Mouse (Mus musculus): ENCODE results near the gene Tmem9.

Tmem9 gene

DNA sequence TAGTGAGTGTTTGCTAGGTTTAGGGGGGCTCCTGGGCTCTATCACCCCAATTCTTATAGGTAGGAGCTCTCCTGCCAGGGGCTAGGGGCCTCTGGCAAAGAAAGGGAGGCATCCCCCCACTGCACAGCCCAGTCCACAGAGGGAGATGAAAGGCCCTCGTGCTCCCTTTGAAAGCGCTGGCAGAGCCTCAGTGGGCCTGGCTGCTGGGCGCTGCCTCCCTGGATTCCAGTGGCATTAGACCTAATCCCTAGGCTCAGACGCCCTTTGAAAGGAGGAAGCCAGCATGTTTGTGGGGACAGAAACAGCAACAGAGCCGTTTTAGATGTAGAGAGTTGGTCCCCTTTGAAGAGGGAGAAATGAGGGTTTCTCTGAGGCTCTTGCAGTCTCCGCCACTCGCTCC lies 22.3 kb downstream of the Tmem9 start:
- no peak for DNase-seq (ENCODE audit: extremely low read depth, low read depth, low spot score)

- DNase-seq (ENCODE audit: extremely low read depth, low read depth, low spot score): no peak
Measured at GRCm38 (mm10) chr1:136031697-136032096, 23.7 kb downstream of the Tmem9 start.

GRCm38 (mm10) chr1:136032961-136033360 lies 25.0 kb downstream of the Tmem9 start:
- DNase-seq (ENCODE audit: extremely low read depth, low read depth, low spot score): no peak

DNA sequence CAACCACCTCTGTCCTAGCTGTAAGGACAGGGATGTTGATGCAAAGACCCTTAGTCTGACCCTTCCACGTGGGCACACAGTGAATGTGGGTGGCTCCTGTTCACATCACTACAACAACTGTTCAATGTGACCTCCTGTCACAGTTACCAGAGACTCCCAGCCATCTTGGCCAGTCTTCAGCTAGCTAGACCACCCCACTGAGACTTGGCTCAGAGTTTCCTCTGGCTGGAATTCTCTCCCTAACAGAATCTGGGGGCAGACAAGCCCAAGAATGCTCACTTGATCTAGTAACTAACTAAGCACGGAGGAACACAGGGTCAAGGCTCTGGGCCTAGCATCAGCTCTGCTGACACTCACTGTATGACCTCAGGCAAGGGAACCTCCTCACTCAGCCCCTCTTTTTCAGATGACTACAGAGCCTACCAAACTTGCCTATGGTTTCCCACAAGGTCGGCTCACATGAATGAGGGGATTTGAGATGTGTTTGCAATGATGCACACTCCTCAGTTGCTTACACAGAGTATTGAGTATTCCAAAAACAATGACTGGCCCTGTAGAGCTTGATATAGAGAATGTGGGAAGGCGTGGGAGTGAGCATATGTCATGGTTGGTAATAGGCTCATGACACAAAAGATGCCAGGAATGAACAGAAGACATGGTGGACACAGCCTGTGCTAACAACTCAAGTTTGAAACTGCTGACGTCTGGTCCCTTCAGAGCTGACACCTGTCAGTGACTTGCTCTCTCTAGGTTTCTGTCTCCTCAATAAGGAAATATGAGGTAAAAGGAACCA lies 31.0 kb downstream of the Tmem9 start:
- no peak for DNase-seq (ENCODE audit: extremely low read depth, low read depth, low spot score)

DNA sequence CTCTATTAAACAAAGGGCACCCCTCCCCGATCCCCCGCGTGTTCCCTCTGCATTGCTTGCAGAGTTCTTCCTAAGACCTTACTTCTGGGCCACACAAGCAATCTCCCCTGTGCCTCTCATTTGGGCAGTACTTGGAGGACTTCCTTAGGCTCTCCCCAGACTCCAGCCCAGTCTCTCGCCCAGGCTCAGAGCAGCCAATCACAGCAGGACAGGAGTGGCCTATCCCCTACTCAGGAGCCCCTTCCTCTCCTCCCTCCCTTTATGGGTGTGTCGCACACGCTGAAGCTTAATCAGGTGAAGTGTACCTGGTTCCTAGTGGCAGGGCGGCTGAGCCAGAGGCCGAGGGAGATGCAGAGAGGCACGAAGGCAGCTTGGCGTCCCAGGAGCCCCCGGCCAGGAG lies 32.5 kb downstream of the Tmem9 start:
- no peak for DNase-seq (ENCODE audit: extremely low read depth, low read depth, low spot score)

DNA sequence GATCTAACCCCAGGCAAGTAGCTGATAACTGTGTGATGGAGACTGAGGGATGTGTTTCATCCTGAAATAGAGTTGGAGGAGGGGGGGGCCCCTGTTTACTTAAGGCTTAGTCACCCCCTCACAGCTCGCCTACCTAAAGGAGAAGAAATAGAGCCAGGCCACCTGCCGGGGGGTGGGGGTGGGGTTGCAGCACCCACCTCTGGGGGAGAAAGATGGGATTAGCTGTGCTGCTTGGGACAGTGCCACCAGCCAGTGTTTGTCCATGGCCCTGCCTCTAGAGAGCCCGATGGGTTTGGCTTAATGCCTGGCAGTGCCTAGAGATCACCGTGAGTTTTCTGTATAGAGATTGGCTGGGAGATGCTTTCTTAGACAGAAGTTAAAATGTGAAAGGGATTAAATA lies 32.9 kb downstream of the Tmem9 start:
- no peak for DNase-seq (ENCODE audit: extremely low read depth, low read depth, low spot score)

DNA sequence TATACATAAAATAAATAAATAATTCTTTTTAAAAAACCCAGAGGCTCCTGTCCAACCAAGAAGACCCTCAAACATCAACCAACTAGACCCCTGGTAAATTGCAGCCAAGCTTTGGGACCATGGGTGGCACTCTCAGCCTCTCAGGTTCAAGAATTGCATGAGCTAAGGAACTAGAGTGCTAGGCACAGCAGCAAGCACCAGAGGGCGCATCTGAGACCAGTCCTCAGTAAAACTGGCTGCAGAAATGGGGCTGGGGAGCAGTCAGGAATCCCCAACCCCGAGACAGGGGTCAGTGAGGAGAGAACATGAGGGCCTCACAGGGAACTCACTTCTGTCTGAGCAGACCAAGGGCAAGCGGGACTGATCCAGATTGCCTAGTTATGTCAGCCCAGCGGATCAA lies 37.8 kb downstream of the Tmem9 start:
- DNase-seq (ENCODE audit: extremely low read depth, low read depth, low spot score): no peak

DNA sequence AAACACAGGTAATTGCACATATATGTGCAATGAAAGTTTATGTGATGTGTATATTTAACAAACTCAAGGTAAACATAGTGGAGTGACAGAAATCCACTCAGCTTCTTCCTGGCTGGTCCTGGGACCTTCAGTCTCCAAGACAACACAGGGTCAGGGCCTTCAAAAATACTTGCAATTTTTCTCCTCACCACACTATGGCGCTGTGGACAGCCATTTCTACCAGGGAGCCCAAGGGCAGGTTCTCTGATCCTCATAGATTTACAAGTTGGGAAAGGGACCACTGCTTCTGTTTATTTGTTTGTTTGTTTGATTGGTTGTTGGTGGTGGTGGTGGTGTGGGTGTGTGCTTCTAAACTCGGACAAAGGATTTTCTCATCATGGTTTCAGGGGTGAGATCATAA lies 39.5 kb downstream of the Tmem9 start:
- DNase-seq (ENCODE audit: extremely low read depth, low read depth, low spot score): no peak

- no peak for DNase-seq (ENCODE audit: extremely low read depth, low read depth, low spot score)
Measured at GRCm38 (mm10) chr1:136047894-136048293, 39.9 kb downstream of the Tmem9 start.

DNA sequence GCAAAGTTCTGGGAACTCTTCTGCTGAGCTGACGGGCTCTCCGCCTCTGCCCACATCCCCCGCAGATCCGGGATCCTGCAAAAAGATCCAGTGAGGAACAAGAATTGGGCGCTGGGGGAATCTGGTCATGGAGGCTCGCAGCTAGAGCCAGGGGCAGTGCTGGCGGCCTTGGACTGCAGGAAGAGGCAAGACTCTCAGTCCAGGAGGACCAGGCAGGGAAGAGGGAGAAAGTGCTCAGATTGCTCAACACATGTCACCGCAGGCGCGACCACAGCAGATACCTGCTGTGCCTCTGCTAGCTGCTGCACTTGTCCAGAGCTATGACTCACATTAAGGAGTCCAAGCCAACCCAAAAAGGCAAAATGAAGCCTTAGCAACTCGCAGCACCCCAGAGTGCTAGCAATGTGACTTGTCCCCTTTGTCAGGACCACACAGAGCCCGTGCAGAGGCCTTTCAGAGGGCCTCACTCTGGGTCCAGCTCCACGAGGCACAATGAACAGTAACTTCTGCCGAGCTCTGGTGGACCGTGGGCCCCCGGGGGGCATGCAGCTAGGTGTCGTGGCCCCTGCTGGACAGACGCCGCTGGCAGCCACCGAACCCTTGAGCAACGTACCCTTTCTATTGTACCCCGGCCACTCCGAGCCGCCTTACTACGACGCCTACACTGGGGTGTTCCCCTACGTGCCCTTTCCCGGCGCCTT lies 42.5 kb downstream of the Tmem9 start, which contains the start of gene Ascl5:
TSS of gene Ascl5 (plus strand) at position 493 of the 701 bp plus-strand sequence.
- DNase-seq (ENCODE audit: extremely low read depth, low read depth, low spot score): no peak

- DNase-seq (ENCODE audit: extremely low read depth, low read depth, low spot score): no peak
Measured at GRCm38 (mm10) chr1:136051013-136051315, 43.0 kb downstream of the Tmem9 start.

GRCm38 (mm10) chr1:136051465-136051864 lies 43.5 kb downstream of the Tmem9 start:
- peak; percentile 14 for DNase-seq (ENCODE audit: extremely low read depth, low read depth, low spot score)

DNA sequence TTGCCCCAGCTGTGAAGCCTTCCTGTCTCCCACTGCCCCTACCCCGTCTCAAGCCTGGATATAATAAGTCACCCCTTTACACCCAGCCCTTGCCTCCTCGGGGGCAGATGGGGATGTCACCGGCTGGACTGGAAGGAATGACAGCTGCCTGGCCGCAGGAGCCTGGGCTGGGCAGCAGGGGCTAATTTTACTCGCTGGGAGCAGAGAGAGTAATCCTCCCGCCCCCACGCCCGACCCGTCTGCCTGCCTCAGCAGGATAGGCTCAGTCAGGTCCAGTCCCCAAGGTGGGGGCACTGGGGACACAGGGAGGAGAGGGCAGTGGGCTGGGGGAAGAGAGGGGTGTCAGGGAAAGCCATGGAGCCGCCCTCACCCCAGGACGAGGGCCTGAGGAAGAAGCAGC lies 44.6 kb downstream of the Tmem9 start, which contains the start of gene Cacna1s:
TSS of gene Cacna1s (plus strand) at position 204 of the 400 bp plus-strand sequence.
- DNase-seq (ENCODE audit: extremely low read depth, low read depth, low spot score): no peak

GRCm38 (mm10) chr1:136055771-136056170 lies 47.8 kb downstream of the Tmem9 start:
- no peak for DNase-seq (ENCODE audit: extremely low read depth, low read depth, low spot score)

GRCm38 (mm10) chr1:136058594-136058993 lies 50.6 kb downstream of the Tmem9 start:
- DNase-seq (ENCODE audit: extremely low read depth, low read depth, low spot score): no peak

GRCm38 (mm10) chr1:136061041-136061789 lies 53.3 kb downstream of the Tmem9 start:
- no peak for DNase-seq (ENCODE audit: extremely low read depth, low read depth, low spot score)

GRCm38 (mm10) chr1:136061790-136062141 lies 53.8 kb downstream of the Tmem9 start:
- DNase-seq (ENCODE audit: extremely low read depth, low read depth, low spot score): no peak

GRCm38 (mm10) chr1:136063991-136064390 lies 56.0 kb downstream of the Tmem9 start:
- DNase-seq (ENCODE audit: extremely low read depth, low read depth, low spot score): no peak

DNA sequence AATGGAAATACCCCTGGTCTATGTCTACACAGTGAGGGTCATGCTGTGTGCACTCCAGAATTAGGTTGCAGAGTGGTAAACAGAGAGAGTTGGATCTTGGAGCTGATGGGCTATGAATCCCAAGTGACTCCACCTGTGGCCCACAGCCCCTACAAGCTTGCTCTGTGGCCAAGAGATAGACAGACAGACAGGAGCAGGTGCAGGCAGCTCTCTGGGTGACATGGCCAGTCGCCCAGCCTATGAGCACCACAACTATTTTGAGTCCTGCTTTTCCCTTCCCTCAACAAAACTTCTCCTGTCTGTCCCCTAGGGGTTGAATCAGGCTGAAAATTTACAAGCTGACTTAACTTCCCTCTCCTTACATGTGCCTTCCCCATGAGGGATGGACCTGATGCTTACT lies 58.7 kb downstream of the Tmem9 start:
- DNase-seq (ENCODE audit: extremely low read depth, low read depth, low spot score): no peak

DNA sequence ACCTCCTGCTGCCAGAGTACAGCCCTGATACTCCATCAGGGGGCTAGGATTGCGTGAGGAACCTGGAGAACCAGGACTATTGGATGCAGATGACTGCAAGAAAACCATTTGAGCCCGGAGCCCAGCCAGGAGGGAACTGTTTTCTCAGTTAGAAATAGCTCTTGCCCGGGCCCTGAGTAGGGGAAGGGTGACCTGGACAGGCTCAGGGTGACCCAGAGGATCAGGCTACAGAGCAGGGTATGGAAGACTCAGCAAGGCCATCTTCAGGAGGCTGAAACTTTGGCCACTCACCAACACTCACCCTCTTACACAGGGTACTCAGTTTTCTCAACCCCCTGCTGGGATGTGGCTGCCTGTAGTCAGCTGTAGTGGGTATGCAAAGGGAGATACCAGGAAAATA lies 59.6 kb downstream of the Tmem9 start:
- no peak for DNase-seq (ENCODE audit: extremely low read depth, low read depth, low spot score)

GRCm38 (mm10) chr1:136076086-136076485 lies 68.1 kb downstream of the Tmem9 start:
- no peak for DNase-seq (ENCODE audit: extremely low read depth, low read depth, low spot score)

- DNase-seq (ENCODE audit: extremely low read depth, low read depth, low spot score): no peak
Measured at GRCm38 (mm10) chr1:136077656-136078055, 69.7 kb downstream of the Tmem9 start.

Measured in fat pad, adult 2 months (tissue).